Mouse (Mus musculus) right cerebral cortex, adult 2 months (tissue): ENCODE measurements around the gene Zswim3.

Experiments used
- DNase-seq, 2 experiments: peaks; one replicate each; pipeline ENCODE4 v3.0.0; 2021 to 2022; ENCODE audit warnings: low spot score in 2 of 2

Zswim3 gene

GRCm38 (mm10) chr2:164806614-164807013, 1.7 kb downstream of the Zswim3 start:
- no peak for DNase-seq

GRCm38 (mm10) chr2:164813557-164813956, 8.7 kb downstream of the Zswim3 start:
- no peak for DNase-seq

GRCm38 (mm10) chr2:164815348-164815747, 10.4 kb downstream of the Zswim3 start:
- DNase-seq = no peak

GRCm38 (mm10) chr2:164815821-164816220, 10.9 kb downstream of the Zswim3 start:
- no peak for DNase-seq

- DNase-seq = no peak
These were observed 12.3 kb downstream of the Zswim3 start for GRCm38 (mm10) chr2:164817206-164817605.

GRCm38 (mm10) chr2:164817703-164818102, 12.8 kb downstream of the Zswim3 start:
- DNase-seq = no peak

- no peak for DNase-seq
These were observed 16.2 kb downstream of the Zswim3 start for GRCm38 (mm10) chr2:164821060-164821459.

GRCm38 (mm10) chr2:164822636-164823165, 17.8 kb downstream of the Zswim3 start, which contains the start of gene Zswim1:
Gene Zswim1 (plus strand): TSS chr2:164822686.
- DNase-seq = peak; percentile 100

- DNase-seq = peak in 1 of 2 experiments; percentile 55
These were observed 18.3 kb downstream of the Zswim3 start for GRCm38 (mm10) chr2:164823181-164823585.

GRCm38 (mm10) chr2:164823969-164824368, 19.1 kb downstream of the Zswim3 start:
- no peak for DNase-seq

- DNase-seq = no peak
These were observed 20.6 kb downstream of the Zswim3 start for GRCm38 (mm10) chr2:164825521-164825920.

- DNase-seq = no peak
These were observed 22.4 kb downstream of the Zswim3 start for GRCm38 (mm10) chr2:164827146-164827850.

GRCm38 (mm10) chr2:164828437-164828836, 23.5 kb downstream of the Zswim3 start, which contains the start of gene Spata25:
Gene Spata25 (minus strand): TSS chr2:164828537.
- no peak for DNase-seq

- DNase-seq = no peak
These were observed 24.2 kb downstream of the Zswim3 start for GRCm38 (mm10) chr2:164829090-164829489.

GRCm38 (mm10) chr2:164831029-164831428, 26.1 kb downstream of the Zswim3 start:
- no peak for DNase-seq

- peak in 1 of 2 experiments; percentile 36 for DNase-seq
These were observed 27.3 kb downstream of the Zswim3 start for GRCm38 (mm10) chr2:164832032-164832747.

GRCm38 (mm10) chr2:164832748-164833301, 27.9 kb downstream of the Zswim3 start, which contains the start of gene Ctsa:
Gene Ctsa (plus strand): TSS chr2:164832873.
- peak; percentile 78 to 83 for DNase-seq

- DNase-seq = peak; percentile 89 to 95
These were observed 28.5 kb downstream of the Zswim3 start, which contains the start of gene Neurl2 for GRCm38 (mm10) chr2:164833314-164833959. Gene Neurl2 (minus strand): TSS chr2:164833456.

- DNase-seq = peak in 1 of 2 experiments; percentile 51
These were observed 29.6 kb downstream of the Zswim3 start for GRCm38 (mm10) chr2:164834531-164834930.

GRCm38 (mm10) chr2:164835164-164835563, 30.3 kb downstream of the Zswim3 start:
- no peak for DNase-seq

- no peak for DNase-seq
These were observed 40.9 kb downstream of the Zswim3 start for GRCm38 (mm10) chr2:164845782-164846181.

- DNase-seq = no peak
These were observed 45.2 kb downstream of the Zswim3 start for GRCm38 (mm10) chr2:164850061-164850460.
